Mouse (Mus musculus): ENCODE measurements at regions not wholly inside any gene's neighbourhood (a gene's known extent, or its start where the extent isn't known, plus 50 kb on each side); places are given as distances from the start of the nearest gene placed in this dataset.

DNA sequence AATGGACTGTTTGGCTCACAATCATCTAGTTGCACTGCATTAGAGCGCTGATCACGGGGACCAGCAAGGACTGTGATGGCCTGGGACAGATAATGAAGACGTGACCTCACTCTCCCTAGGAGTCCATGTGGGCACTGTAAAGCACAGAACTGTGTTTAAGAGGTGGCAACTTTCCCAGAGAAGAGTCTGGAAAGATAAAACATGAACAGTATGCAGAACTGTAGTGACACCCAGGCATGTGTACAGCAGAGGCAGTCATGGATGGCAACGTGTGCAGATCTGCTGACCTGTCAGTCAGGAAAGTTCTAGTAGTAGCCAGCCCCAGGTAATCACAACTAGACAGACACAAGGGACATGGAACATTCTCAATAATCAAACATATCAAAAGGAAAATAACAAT, 63.8 kb upstream of the Peli1 start:
- ATAC-seq (replicated peaks; ENCODE audit: low FRiP score, low TSS enrichment, poor library complexity, severe bottlenecking), result no peak

DNA sequence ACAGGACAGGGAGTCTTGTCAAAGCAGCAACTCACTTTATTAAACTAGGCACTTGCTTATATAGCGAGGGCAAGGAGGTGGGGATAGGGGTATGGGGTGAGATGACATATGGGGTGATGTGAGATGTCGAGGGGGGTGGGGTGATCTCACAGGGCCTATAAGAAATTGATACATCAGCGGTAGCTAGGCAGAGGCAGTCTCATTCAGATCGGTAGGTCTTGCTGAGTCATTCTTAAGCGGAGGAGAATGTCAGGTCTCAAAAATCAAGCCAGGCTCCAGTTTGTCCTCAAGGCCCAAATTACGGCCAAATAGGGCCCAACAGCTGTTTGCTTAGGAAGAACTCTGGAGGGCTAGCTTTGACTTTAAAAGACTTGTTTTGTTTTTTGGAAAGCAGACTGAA, 60.7 kb upstream of the Peli1 start:
- no peak for ATAC-seq (replicated peaks; ENCODE audit: low FRiP score, low TSS enrichment, poor library complexity, severe bottlenecking)

- ATAC-seq (replicated peaks; ENCODE audit: low FRiP score, low TSS enrichment, poor library complexity, severe bottlenecking), result no peak
Observed at GRCm38 (mm10) chr11:21031816-21032215, 59.3 kb upstream of the Peli1 start.

- ATAC-seq (replicated peaks; ENCODE audit: low FRiP score, low TSS enrichment, poor library complexity, severe bottlenecking), result no peak
Observed at GRCm38 (mm10) chr11:21033234-21033822, 57.8 kb upstream of the Peli1 start.

DNA sequence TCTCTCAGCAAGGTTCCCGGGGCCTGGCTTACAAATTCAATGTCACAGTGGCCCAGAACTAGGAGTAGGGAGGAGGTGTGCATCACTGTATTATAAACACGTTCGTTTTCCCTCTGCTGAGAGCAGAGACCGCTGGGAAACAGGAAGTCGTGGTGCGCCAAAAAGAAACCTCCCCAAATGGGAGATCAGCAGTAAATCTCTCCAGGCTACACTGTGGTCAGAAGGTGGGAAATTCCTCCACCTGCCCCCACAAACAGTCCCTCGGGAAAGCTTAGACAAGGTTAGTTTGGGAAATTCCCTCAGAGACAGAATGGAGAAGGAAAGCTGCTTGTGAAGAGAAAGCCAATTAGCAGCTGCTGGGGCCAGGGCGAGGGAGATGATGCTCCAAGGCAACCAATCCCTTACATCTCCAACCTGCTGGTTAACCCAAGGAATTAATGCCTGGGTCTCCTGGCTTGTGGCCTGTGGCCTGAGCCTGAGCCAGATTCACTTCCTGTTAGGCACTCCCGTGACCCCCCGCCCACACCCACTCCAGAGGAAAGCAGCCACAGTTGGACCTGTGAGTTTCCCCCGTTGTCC, 57.2 kb upstream of the Peli1 start:
- peak; percentile 65; the same call in 1 of the 2 replicates for ATAC-seq (replicated peaks; ENCODE audit: low FRiP score, low TSS enrichment, poor library complexity, severe bottlenecking)

DNA sequence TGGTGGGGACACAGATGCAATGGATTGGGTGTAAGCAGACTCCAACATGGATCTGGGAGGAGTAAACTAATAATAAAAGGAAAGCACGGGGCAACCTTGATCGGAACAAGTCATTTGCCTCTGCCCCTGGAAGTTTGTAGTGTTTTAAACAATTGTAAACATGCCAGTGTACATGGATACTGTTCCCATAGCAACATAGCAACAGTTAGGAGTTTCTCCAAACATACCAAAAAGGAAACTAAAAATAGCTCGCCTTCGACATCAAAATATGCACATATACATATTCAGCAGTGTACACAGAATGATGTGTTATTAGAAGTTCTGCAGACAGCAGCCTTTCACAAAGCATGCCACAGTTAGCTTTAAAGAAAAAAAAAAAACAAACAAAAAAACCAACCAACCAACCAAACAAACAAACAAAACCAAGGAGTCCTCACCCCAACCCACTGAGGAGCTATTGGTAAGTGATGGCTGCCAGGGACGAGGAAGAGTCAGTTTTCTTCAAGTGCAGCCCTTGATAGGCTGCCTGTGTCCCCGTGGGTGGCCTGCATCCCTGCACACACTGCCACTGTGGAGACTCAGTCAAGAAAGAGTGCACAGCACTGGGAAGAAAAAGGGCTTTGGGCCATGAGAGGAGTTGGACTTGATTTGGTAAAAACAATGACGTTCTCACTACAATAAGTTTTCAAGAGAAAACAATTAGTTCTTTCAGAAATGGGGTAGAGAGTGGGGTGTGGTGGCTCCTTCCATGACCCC, 54.8 kb upstream of the Peli1 start:
- no peak for ATAC-seq (replicated peaks; ENCODE audit: low FRiP score, low TSS enrichment, poor library complexity, severe bottlenecking)

GRCm38 (mm10) chr11:21037267-21037906, 53.7 kb upstream of the Peli1 start:
- ATAC-seq (replicated peaks; ENCODE audit: low FRiP score, low TSS enrichment, poor library complexity, severe bottlenecking), result no peak

- no peak for ATAC-seq (replicated peaks; ENCODE audit: low FRiP score, low TSS enrichment, poor library complexity, severe bottlenecking)
Observed at GRCm38 (mm10) chr11:21041201-21041600, 49.9 kb upstream of the Peli1 start.

Measured in megakaryocyte-erythroid progenitor cell, adult 5-6 weeks (primary cell).